Mouse (Mus musculus) activated CD4-positive, CD25-positive, alpha-beta regulatory T cell, adult 4 months (primary cell): ENCODE results near the gene Lysmd1. TPM values are rescaled to one million over a fixed set of nuclear protein-coding genes. Genes with fewer than 3 reads are reported as not detected.

Source experiments
- ATAC-seq: one replicate; pipeline ENCODE4 v1.8.0; 2017
- polyA plus RNA-seq, 2 experiments: library from polyadenylated mRNA; unstranded; fragments of 100-300 nt; shearing (Covaris generic); gene quantifications; one replicate each; pipeline ENCODE4 v1.2.1; 2017

The Lysmd1 gene
- polyA plus RNA-seq, 2 experiments from 2014 or later: 21.1 to 22.9 TPM

DNA sequence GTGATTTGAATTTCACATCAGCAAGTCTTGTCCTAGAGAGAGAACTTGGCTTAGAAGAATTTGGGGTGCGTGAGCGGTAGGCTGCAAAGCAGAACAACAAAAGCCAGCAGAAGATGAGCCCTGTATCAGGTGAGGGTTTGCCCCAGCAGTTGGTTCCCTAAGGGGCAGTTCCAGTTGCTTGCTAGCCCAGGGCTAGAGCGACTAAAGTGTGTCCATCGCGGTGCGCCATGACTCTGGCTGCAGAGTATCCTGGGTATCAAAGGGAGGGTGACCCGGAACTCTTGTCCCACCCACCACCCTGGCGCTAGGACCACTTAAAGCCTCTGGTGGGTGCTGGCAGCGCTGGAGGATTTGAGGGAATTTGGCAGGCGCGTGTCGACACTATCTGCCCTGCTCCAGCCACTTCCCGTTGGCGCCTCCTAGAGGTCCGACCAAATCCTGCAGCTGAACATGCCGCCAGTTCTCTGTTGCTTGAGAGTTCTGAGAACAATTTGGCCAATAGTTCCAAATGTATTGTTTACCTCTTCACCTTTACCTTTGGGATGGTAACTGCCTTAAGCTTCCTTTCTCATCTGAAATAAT, 40.2 kb downstream of the Lysmd1 start:
- ATAC-seq: peak; percentile 78

DNA sequence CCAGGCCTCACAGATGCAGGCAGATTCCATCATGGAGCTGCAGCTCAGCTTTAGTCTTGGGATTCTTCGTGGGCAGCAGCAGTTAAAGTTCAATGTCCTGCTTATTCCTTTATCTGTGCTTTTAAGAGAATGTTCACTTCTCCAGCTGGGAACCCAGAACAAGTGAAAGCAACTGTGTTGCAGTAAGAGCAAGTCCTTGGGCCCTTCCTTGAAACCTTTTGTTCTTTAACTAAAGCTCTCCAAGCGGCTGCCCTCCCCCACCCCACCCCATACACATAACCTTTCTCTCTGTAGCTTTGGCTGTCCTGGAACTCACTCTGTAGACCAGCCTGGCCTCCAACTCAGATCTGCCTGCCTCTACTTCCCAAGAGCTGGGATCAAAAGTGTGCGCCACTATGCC, 42.6 kb downstream of the Lysmd1 start:
- no peak for ATAC-seq

DNA sequence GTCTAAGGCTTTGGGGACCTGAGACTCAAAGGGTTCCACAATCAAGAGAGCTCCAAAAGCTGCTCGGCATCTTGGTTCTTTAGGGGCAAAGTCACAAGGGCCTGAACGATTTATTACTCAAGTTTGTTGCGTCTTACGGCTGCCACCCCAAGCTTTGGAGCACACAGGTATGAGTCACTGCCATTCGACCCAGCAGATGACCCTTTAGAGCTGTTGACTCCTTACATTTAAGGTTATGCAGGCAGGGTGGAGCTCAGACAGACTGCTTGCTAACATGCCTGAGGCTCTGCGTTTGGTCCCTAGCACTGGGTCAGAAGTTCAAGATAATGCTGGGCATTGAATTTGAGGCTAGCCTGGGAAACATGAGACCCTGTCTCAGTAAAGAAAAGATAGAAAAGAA, 43.7 kb downstream of the Lysmd1 start:
- no peak for ATAC-seq

DNA sequence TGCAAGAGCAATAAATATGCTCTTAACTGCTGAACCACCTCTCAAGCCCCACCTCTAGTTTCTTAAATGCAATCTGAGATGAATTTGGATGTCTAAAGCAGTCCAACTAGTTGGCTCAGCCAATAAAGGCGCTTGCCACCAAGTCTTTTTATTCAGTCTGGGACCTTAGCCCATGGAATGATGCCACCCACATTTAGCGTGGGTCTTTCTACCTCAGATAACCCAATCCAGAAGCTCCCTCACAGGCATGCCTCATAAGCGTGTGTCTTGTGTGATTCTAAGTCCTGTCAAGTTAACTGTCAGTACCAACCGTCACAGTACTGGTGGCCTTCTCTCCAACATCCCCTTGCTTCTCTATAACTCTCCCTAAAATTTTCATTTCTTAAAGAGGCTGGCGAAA, 45.1 kb downstream of the Lysmd1 start:
- no peak for ATAC-seq

GRCm38 (mm10) chr3:95179890-95180289, 46.0 kb downstream of the Lysmd1 start:
- no peak for ATAC-seq

DNA sequence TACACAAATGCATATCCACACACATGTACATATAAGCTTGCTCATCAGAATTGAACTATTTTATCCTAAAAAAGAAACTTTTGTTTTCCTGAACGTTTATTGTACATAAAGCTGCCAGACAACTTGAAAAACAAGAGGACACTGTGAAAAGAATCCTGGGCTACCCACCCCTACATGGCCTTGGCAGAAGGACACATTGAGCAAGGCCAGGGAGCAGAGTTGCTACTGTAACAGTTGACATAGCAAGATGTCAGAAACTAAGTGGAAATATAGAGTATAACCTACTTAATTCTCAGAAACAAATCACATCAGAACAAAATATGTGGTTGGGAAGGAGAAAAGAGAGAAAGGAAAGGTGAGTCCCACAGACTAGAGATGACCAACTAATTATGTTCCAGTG, 48.0 kb downstream of the Lysmd1 start:
- ATAC-seq: no peak

DNA sequence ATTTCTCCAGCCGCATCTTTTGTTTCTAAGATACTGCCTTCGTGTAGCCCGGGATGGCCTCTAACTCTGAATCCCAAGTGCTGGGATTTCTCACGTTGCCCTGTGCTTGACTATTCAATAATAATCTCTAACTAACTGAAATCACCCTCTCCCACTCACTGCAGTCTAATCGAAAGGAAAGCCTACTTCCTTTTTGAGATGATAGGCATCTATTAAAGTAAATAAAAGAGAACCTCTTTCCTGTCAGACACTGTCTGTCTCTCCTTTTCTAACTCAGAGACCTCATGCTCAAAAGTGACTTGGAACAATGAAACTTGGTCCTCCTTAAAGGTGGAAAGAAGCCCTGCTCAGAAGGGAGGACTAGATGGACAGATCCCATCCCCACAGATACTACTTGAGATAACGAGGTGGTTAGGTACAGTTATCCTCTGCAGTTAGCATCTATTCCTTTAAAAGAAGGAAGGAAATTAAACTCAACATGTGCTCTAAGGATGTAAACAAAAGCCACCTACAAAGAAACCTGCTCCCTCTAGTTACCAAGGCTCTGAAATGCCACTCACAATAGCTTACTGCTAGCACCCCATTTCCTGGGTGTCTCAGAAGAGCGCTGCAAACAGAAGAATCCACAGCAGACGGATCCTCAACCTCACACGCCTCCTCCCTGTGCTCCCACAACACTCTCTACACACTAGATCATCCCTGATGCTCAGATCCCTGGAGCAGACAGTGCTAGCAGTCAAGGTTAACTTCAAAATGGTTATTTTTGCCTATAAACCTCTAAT, 51.1 kb downstream of the Lysmd1 start:
- peak; percentile 62 for ATAC-seq

- no peak for ATAC-seq
These were observed 52.2 kb downstream of the Lysmd1 start for GRCm38 (mm10) chr3:95186100-95186499.

DNA sequence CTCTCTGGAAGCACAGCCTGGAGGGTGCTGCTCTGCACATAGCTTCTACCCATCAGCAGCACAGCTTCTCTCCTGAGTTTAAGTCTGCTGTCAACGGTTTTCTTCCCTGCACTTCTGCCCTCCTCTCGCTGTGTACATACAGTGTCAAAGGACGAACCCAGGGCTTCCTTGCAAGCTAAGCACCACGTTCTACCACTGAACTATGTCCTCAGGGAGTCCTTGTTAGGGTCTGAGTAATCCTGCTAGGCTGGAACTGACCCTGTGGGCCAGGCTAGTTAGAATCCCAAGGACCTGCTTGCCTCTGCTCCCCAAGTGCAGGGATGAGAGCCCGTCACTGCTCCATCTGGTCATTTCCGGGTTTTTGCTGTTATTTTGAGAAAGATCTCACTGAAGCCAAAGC, 53.0 kb downstream of the Lysmd1 start:
- ATAC-seq: no peak

Other genes starting within 250 kb of the Lysmd1 start
- gene Psmb4, start 247.1 kb upstream of the Lysmd1 start, polyA plus RNA-seq: 100 to 1,000 TPM; 148 to 197 TPM
- 1 to 10 TPM; 4.5 to 4.6 TPM for gene Selenbp1, start 201.0 kb upstream of the Lysmd1 start, polyA plus RNA-seq
- 10 to 100 TPM in 1 of 2 experiments, 1 to 10 TPM in 1; 10.0 to 12.3 TPM for gene Rfx5, start 180.0 kb upstream of the Lysmd1 start, polyA plus RNA-seq
- 10 to 100 TPM in 1 of 2 experiments, 1 to 10 TPM in 1; 9.5 to 10.9 TPM for gene Pi4kb, start 159.4 kb upstream of the Lysmd1 start, polyA plus RNA-seq
- gene Zfp687, start 118.6 kb upstream of the Lysmd1 start, polyA plus RNA-seq: 10 to 100 TPM; 11.7 to 14.0 TPM
- 100 to 1,000 TPM; 163 to 246 TPM for gene Psmd4, start 91.5 kb upstream of the Lysmd1 start, polyA plus RNA-seq
- gene Pip5k1a, start 27.2 kb upstream of the Lysmd1 start, polyA plus RNA-seq: 10 to 100 TPM; 15.5 to 21.5 TPM
- gene Vps72, start 23.1 kb upstream of the Lysmd1 start, polyA plus RNA-seq: 10 to 100 TPM; 64.5 to 64.8 TPM
- gene Tmod4, start 9.6 kb upstream of the Lysmd1 start, polyA plus RNA-seq: 1 to 10 TPM; 2.5 to 3.7 TPM
- 10 to 100 TPM; 67.2 to 99.2 TPM for gene Scnm1, start 77 bp upstream of the Lysmd1 start, polyA plus RNA-seq
- gene Tnfaip8l2, start 8.3 kb downstream of the Lysmd1 start, polyA plus RNA-seq: 100 to 1,000 TPM; 216 to 232 TPM
- not detected for gene Sema6c, start 26.4 kb downstream of the Lysmd1 start, polyA plus RNA-seq
- 10 to 100 TPM; 31.0 to 34.7 TPM for gene Gabpb2, start 83.8 kb downstream of the Lysmd1 start, polyA plus RNA-seq
- gene Cdc42se1, start 94.6 kb downstream of the Lysmd1 start, polyA plus RNA-seq: 100 to 1,000 TPM; 258 to 260 TPM
- gene Mllt11, start 98.1 kb downstream of the Lysmd1 start, polyA plus RNA-seq: 10 to 100 TPM; 21.2 to 31.5 TPM
- gene Gm128, start 107.5 kb downstream of the Lysmd1 start, polyA plus RNA-seq: 1 to 10 TPM in 1 of 2 experiments, under 1 TPM in 1; 0.40 to 1.1 TPM
- not detected for gene Bnipl, start 117.1 kb downstream of the Lysmd1 start, polyA plus RNA-seq
- gene Mindy1, start 147.3 kb downstream of the Lysmd1 start, polyA plus RNA-seq: 10 to 100 TPM; 19.3 to 21.6 TPM
- 1 to 10 TPM; 6.3 to 9.7 TPM for gene Prune1, start 148.0 kb downstream of the Lysmd1 start, polyA plus RNA-seq
- under 1 TPM in 1 of 2 experiments, not detected in 1; 0.83 TPM for gene Anxa9, start 173.1 kb downstream of the Lysmd1 start, polyA plus RNA-seq
- 100 to 1,000 TPM; 139 to 172 TPM for gene Cers2, start 180.7 kb downstream of the Lysmd1 start, polyA plus RNA-seq
- 10 to 100 TPM; 16.9 to 25.5 TPM for gene Setdb1, start 223.1 kb downstream of the Lysmd1 start, polyA plus RNA-seq